Mouse (Mus musculus): ENCODE results near the gene Zfyve27. TPM values are rescaled to one million over a fixed set of nuclear protein-coding genes. Genes with fewer than 3 reads are reported as not detected.

The Zfyve27 gene
- polyA plus RNA-seq, 3 experiments from 2014 or later = 12.1 to 18.8 (median 17.9) TPM

GRCm38 (mm10) chr19:42179356-42179755, 15.6 kb downstream of the Zfyve27 start:
- ATAC-seq = no peak

- ATAC-seq = no peak
These were observed 18.9 kb downstream of the Zfyve27 start for GRCm38 (mm10) chr19:42182673-42183072.

GRCm38 (mm10) chr19:42189735-42190134, 26.0 kb downstream of the Zfyve27 start:
- no peak for ATAC-seq

GRCm38 (mm10) chr19:42190494-42190893, 26.7 kb downstream of the Zfyve27 start:
- no peak for ATAC-seq

- no peak for ATAC-seq
These were observed 29.6 kb downstream of the Zfyve27 start for GRCm38 (mm10) chr19:42193311-42193710.

- ATAC-seq = no peak
These were observed 32.6 kb downstream of the Zfyve27 start for GRCm38 (mm10) chr19:42196378-42196777.

- no peak for ATAC-seq
These were observed 33.3 kb downstream of the Zfyve27 start for GRCm38 (mm10) chr19:42197066-42197465.

DNA sequence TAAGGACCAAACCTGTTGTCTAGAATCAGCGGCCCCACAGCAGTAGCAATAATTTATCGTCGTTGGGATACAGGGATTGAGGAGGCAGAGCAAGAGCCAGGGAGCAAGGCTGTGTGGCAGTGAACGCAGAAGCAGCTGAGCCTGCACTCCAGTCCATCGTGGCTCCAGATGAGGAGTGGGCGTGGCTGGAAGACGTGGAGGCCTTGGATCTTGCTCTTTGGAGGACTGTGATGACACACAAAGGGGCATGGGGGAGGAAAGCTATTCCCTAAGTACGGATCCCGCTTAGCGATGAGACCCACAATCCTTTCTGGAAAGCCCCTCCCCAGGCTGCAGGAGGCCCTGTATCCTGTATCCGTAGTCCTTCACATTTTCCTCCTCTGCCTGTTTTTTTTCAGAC, 34.3 kb downstream of the Zfyve27 start:
- ATAC-seq = no peak

DNA sequence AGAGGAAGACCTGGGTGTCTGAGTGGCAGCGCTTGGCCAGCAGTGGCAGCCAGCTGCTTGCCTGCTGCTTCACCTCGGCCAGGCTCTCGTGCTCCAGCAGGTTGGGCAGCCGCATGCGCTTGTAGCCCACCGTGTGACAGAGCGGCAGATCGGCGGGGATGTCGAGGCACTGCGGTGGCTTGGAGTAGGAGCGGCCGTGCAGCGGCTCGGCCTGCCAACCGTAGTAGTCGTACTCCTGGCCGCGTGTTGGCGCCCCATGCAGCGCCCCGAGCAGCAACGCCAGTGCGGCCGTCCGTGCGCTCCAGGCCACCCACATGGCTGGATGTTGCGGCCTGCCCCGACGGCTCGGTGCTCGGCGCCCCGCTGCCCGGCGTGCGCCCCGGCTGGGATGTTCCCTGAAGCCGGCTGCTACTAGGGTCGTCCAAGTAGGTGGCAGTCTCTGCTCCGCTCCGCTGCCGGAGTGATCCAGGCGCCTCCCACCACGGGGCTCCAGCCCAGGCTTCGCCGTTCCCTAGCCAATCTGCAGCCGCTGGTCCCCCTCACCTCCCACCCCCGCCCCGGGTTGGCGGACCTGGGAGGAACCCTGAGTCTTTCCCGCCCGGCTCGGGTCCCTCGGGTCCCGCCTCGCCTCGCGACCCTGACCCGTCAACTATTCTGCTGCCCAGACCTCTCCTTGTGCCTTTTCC, 38.1 kb downstream of the Zfyve27 start, which contains the start of gene Sfrp5:
Gene Sfrp5 (minus strand): TSS at position 557 of the 686 bp plus-strand sequence.
- no peak for ATAC-seq

- ATAC-seq = no peak
These were observed 38.7 kb downstream of the Zfyve27 start for GRCm38 (mm10) chr19:42202467-42202866.

DNA sequence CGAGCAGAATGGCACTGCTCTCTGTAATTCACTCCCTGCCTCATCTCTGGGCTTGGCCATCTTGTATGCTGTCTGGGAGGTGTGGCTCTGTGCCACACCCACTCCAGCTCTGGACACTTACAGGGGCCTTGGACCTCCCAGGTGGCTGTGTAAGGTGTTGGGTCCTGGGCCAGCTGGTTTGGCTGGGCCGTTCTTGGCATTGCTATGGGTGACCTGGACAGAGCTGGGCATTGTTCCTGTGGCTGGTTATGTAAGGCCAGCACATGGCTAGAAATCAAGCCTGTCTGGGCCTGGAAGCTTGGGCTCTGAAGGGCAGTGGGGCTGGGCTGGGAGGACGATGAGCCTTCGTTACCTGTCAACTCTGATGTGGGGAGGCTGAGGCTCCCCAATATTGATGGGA, 40.6 kb downstream of the Zfyve27 start:
- no peak for ATAC-seq

GRCm38 (mm10) chr19:42205201-42205600, 41.5 kb downstream of the Zfyve27 start:
- no peak for ATAC-seq

DNA sequence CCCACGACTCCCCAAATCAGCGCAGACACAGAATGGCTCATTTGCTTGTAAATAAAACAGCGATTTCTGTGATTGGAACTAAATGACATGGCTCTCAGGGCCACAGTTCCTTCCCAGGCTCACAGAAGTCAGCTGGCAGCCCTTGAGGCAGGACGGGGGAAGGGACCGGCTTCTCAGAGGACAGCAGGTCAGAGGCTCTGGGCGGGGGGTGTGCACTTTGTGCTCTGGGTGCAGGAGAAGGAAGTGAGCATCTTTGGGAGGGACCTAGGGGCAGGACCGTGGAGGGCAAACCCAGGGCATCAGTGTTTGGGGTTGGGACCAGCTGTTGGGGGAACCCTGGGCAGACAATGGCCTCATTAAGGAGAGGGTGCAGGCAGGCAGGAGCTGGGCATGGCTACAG, 45.7 kb downstream of the Zfyve27 start:
- ATAC-seq = no peak

DNA sequence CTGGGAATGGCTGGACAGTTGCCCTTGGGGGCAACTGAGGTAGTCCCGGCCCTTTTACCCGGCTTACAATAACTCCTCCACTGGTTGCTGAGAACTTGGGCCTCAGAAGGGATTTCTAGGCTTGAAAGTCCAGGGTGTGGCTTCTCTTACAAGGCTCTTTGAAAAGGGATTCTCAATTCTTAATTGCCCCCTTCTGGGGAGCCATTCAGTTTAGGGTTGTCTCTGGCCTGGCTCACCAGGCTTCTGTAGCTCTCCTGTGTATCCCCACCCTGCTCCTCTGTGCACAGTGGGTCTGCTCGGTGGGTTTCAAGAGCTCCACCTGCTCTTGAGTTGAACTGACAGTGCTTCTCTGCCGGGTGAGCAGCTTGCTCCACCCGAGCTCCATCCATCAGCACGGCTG, 46.2 kb downstream of the Zfyve27 start:
- ATAC-seq = no peak

DNA sequence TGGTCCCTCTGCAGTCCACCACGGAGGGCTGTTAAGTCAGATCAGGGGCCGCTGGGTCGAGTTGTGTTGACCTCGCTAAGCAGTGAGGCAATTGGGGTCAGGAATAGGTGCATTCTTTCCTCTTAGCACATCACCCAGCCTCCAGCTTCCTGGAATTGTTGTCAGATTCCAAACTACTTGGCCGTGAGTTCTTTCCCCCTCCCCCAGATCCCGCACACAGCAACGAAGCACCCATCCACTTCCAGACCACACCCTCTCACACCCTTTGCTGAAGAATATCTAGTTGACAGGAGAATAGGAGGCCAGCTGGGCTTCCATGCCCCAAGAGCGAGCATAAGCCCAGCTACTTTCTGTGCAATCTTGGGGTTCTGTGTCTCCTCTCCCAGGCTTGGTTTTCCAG, 48.2 kb downstream of the Zfyve27 start:
- ATAC-seq = no peak

DNA sequence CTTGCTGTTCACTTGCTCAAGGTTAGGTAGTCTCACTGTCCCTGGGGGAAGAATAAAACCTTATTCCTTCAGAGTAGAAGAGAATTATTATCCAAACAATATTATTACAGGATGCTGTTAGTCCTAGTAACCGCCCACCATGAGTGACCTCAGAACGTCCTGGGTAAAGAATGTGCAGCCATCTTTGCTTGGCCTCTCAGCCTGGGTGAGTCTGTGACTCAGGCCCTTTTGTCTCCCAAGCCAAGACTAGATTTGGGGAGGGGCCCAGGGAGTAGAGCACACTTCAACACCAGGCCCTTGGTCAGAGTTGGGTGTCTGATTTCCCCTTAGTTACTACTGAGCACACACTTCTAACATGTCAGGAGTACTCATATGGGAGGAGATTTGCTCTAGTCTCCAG, 50.9 kb downstream of the Zfyve27 start:
- no peak for ATAC-seq

GRCm38 (mm10) chr19:42216699-42217373, 53.1 kb downstream of the Zfyve27 start:
- ATAC-seq = no peak

DNA sequence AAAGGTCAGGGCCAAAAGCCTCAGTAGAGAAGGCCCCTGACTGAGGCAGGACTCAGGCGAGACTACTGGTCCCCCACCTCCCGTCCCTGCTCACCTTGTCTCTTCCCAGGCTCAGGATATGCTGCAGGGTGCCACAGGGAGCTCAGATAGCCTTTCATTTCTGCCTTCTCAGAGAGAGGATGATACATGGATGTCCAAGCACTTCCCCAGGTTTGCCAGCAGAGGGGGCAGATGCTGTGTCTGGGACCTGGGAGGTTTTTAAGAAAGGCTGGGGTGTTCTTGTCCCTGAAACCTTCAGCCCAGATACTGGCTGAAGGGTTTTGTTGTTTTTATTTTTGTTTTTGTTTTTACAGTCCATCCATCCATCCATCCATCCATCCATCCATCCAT, 53.6 kb downstream of the Zfyve27 start:
- ATAC-seq = no peak

DNA sequence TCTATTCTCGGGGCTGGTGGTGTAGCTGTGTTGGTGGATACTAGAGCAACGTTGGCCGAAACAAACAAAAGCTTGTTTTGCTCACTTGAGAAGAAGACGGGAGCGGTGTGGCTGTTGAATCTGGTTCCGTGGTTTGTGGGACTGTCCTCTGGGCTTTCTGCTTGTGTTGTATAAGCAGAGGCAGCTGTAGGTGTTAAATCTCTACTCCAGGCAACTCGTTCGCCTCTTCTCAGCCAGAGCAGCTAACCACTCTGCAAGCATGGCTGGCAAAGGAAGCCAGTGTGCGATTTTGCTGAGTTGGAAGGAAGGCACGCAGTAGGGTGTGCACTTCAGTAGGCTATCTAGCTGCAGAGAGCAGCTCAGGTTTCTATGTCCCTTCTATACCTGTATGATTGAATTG, 62.7 kb downstream of the Zfyve27 start:
- no peak for ATAC-seq

GRCm38 (mm10) chr19:42229499-42230287, 65.9 kb downstream of the Zfyve27 start:
- no peak for ATAC-seq

- ATAC-seq = no peak
These were observed 66.5 kb downstream of the Zfyve27 start for GRCm38 (mm10) chr19:42230288-42230568.

DNA sequence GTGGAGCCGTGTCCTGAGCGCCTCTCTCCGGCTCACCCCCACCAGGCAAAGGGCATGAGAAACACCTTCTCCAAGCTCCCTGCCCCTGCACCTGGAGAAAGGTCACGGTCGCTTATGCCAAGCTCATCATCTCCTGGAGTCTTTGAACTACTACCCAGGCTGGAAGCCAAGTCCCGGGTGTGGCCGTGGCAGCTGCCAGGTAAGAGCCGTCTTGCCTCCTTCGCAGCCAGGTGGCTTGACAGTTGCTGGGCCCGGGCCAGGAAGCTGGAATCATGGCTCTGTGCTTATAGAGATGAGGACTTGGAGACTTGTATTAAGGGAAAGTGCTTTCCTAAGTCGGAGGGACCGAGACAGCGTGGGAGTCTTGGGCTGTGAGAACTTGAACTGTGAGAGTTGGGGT, 67.2 kb downstream of the Zfyve27 start:
- no peak for ATAC-seq

DNA sequence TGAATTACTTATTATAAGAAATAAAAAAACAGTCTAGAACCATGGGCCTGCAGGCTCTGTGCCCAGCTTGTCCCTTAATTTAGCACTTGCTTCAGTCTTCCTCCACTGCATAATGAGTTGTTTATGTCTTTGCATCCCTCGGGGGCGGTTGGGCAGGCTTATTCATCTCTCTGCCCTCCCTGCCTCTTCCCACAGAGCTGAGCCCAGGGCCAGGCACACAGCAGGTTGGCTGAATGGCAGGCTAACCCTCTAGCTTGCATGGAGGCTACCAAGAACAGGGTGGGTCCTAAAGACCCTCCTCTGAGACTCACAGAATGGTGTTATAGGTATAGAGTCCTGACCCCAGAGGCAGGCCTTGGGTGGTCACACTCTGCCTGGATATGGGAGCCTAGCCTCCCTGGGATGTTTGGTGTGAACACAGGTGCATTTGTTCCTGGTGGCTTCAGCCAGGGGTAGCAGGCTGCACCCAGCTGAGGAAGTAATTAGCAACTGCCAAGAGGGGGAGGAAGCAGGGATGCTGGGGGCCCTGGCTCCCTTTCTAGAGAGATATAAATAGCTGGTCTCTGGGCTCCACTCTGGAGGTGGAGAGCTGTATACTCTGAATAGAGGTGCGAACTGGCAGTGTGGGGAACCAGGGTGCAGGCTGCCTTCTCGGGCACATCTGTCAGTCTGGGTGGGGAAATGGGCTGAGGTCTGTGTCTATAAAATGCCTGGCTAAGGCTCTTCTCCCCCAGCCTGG, 74.0 kb downstream of the Zfyve27 start:
- no peak for ATAC-seq
